Mouse (Mus musculus) left cerebral cortex, postnatal 4 days (tissue): ENCODE data around the gene Nhlrc4. TPM values are rescaled to one million over a fixed set of nuclear protein-coding genes. Genes with fewer than 3 reads are reported as not detected.

ENCODE experiments used
- DNase-seq: peaks from one replicate; pipeline ENCODE4 v3.0.0-alpha.2; 2022
- intact Hi-C: fragments of 180-260 bp; cut with DNase I; formaldehyde crosslinking; loops from one replicate; pipeline ENCODE4 v1.15.1; 2025
- total RNA-seq, 2 experiments: library from RNA; stranded (reverse); gene quantifications; 2 replicates each; pipeline ENCODE4 v1.2.3; 2021

Gene Nhlrc4
- total RNA-seq, 2 experiments from 2014 or later = not detected

DNA sequence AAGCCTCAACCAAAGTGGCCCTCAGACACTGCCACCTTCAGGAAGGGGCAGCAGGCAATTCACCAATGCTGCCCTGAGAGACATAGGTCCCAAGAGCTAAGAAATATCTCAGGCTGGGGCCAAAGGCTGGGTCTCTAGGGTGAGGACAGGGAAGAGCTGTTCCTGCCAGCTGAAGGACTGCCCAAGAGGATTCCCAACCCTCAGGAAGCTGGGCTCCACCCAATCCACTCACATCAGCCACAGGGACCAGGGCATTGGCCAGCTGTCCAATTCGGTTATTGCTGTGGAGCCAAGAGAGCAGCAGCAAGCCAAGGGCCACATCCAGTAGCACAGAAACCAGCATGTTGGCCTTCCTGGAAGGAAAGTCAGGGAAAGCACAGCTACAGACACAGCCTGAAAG lies 10.2 kb downstream of the Nhlrc4 start:
- no peak for DNase-seq
- intact Hi-C loops = no loop called here

DNA sequence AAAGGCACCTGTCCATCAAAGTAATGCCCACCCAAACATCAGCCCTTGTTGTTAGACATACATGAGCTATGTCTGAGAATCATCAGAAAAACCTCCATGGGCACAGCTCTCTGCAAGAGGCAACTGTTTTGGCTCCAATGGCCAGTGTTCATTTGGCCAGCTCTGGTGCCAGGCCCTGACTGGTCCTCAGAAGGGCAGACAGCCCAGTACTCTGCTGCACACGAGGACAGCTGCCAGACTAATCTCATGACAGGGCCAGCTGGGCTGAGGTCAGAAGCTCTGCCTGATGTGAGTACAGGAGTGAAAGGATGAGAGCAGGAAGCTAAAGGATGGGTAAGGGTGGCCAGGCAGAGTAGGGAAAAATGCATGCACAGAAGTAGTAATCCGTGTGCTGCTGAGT lies 19.4 kb downstream of the Nhlrc4 start:
- DNase-seq = peak; percentile 80
- intact Hi-C loops = no loop called here

DNA sequence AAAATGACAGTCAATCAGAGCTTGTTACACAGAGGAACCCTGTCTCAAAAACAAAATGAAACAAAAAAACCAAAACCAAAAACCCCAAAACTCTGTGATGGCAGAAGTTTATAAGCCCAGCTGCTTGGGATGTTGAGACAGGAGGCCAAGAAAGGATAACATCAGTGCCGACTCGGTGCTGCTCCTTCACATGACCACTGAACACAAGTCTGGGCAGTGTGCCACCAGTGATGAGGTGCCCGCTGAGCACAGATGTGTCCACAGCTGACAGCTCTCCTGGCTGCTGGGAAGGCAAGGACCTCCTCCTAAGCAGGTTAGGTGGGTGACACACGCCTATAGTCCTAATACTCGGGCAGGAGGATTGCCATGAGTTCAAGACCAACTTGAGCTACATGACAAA lies 22.6 kb downstream of the Nhlrc4 start:
- peak; percentile 37 for DNase-seq
- intact Hi-C loops = no loop called here

DNA sequence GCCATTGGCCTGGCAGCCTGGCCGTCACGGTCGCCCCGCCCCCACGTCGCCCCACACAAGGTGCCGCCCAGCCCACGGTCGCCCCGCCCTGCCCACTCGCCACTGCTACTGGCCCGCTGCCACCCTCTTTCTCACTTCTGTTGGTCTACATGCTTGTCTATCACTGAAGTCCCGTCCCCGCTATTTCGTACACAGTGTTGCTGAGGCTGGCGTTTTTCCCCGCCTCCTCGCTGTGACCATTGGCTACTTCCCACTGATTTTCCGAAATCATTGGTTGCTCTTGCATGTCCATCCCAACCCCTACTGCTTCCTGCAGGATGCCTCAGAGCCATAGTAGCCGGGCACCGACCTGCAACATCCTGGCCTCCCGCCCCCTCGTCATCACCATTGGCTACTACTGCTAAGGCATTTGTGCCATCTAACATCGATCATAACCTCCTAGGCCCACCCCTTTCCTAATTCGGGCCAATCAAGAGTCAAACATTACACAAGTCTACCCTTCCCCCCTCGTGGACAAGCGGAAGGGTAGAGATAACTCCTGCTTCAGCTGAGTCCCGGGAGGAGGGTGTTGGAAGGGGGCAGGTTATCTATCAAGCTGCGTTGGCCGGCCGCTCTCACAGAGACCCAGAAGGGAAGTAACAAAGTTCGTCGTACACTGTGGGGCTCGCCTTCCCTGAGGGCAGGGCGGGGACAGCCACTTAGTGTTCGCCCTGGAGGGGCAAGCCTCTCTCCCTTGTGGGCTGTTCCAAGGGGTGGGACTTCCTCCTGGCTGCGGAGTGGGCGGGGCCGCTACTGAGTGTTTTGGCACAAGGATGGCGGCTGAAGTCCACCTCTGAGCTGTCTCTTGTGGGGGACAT lies 24.7 kb downstream of the Nhlrc4 start:
- peak; percentile 100 for DNase-seq
- intact Hi-C loops = no loop called here

DNA sequence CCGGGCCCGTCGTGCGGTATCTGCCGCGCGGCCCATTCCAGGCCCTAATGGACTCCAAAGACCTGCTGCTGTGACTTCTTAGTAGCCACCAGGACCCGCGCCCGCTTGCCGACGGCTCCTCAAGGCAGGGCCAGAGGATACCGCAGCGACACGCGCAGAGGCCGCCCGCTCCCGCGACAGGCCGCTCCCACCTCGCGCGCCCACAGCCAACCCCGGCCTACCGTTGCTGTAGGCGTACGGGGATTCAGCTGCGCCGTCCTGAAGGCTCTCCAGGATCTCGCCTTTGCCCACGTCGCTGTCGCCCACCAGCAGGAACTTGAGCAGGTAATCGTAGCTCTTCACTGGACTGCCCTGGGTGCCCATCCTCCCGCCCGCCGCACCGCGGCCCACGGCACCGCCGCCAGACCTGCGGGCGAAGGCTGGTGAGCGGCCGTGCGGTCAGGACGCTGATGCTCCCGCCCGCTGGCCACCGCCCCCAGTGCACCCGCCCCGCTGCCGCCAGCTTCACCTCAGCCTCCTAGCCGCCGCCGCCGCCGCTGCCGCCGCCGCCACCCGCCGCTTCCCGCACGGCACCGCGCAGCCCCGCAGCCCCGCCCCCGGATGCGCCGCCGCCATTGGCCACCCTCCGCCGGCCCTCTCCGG lies 25.5 kb downstream of the Nhlrc4 start, which contains the start of gene Rab40c:
Gene Rab40c (minus strand): TSS at position 584 of the 642 bp plus-strand sequence.
- intact Hi-C loops = no loop called here
- DNase-seq = peak; percentile 46

DNA sequence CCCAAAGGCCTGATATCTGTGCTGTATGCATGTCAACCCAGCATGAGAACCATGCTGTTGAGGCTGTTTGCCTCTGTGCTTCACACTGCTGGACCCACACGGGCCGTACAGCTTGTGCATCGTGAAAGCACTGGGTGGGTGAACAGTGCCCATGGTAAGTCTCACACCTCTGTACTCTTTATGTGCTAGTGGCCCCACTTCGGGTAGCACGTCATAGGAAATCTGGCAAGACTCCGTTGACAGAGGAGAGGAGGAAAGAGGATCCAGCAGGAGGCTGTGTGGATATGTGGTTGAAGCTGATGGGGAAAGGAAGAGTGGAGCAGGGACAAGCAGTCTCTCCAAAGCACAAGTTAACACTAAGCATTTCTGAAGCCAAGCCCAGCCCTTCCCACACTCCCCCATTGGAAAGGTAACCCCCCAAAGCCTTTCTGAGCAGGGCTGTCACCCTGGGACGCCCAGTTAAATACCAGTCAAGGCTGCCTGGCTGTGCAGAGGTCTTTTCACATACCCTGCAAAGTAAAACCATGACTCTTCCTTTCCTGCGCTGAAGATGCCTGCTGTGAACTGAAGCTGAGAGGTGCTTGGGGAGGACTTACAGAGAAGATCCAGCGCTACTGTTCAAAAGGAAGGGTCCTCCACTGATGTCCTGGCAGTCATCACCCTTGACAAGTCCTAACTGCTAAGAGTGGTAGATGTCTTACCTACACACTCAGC lies 26.6 kb downstream of the Nhlrc4 start:
- intact Hi-C loops = no loop called here
- DNase-seq = no peak

DNA sequence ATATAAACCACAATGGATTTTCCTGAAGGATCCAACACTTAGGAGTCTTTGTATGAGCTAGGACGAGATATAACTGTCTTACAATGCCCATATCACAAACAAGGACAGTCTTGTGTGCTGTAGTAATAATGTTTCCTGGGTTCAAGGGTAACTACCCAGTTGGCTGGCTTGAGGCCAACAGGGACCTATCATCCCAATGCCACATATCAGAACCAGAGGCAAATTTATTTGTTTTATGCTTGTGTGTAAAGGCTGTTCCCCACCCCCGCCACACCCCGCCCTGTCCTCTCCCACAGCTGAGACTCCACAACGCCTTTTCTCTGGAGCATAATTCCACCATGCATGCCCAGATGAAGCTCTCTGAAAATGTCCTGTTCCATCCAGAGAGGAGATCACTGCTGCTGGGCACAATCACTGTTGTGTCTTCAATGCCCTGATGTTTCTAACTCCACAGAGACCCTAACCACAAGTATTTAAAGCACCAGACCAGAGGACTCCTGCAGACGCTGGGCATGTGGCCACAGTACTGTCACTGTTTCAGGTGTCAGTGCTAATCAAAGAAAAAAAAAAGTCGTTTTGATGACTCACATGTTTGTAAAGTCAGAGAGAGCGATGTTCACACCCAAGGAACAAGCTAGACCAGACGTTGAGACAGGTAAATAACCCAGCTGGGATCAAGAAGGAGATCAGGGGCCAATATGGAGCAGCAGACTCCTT lies 27.7 kb downstream of the Nhlrc4 start:
- intact Hi-C loops = no loop called here
- DNase-seq = no peak

DNA sequence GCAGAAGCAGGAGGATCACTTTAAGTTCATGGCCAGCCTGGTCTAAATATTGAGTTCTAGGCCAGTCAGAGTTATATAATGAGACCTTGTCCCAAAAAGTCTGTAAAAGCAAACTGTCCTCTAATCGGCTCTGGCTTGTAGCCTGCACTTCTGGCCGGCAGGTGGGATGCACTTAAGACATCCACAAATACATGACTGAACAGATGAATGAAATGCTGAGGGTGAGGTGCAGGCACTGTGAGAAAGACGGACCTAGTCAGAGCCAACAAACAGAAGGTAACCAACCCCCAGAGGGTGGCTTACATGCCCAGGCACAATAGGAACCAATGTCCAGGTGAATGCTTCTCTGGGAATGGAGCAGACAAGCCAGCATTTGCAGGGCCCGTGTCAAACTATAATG lies 30.5 kb downstream of the Nhlrc4 start:
- DNase-seq = no peak
- intact Hi-C loops = no loop called here

DNA sequence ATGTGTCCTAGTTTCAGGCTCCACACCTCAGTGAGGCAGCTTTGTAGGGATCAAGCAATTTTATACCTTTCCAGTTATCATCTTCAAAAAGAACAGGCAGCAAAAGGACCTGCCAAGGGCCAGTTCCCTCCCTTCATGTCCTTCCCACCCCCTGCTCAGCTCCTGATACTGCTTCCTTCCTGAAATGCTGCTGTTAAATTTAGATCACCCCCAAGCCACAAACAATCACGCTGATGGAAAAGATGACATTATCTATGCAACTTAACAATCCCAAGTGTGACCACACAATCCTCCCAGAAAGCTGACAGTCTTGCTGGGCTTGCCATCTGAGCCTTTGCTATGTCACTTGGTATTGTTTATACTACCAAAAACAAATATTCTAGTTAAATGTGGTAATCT lies 30.9 kb downstream of the Nhlrc4 start:
- intact Hi-C loops = no loop called here
- DNase-seq = no peak

DNA sequence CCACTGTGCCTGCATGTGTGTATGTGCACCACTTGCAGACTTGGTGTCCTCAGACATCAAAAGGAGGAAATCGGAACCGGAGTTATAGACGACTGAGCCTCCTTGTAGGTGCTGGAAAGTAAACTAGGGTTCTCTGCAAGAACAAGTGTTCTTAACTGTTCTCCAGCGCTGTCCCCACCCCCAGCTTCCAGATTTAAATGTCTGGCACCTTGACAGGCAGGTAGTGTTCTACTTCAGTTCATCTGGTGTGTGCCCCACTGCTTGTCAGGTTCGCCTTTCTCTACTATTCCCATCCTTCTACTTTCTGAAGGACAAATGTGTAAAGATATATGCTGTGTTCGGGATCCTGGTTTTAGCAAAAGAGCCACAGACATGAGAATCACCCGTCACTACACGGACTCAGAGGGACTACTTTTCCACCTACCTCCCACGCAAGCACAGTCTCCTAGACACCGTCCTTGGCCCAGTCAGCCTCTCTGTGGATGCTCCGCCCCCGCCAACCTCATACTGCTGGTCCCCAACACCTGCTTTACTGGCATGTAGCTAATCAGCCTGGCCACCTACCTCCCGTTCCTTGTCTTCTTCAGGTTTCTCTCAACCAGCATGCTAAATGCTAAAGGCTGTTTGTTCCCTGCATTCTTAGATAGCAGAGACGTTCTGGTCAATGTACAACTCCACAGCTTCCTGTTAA lies 31.4 kb downstream of the Nhlrc4 start:
- intact Hi-C loops = no loop called here
- no peak for DNase-seq

DNA sequence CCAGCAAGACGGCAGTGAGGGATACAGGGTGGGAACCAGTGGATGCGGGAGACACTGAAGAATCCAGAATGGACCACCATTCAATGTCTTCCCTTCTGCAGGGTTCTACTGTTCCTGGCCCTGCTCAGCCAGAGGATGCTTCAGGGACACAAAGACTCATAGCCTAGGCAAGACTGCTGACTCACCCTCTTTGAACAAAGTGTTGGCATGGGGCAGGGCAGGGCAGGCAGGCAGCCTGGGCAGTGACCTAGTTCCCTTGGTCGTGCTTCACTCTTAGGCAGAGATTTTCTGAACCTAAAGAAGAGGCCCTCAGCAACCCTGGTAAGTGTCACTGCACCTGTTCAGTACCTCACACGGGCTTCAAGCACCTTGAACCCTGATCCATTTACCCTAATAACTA lies 32.9 kb downstream of the Nhlrc4 start:
- DNase-seq = no peak
- intact Hi-C loops = no loop called here

DNA sequence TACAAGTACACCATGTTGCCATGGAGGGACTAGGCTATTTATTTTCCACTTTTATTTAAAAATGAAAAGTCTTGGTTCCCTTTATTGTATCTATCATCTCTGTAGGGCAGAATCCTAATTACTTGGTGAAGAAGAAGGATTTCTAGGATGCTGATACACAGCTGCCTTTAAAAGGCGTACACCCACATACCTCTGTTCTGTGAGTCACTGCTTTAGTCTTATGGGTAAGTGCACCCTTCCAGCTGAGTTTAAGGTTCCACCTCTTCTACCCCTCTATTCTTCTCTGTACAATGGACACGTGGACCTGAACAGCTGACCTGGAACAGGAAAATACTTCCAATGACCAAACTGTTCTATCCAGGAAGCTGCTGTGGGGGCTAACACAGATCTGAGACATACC lies 37.1 kb downstream of the Nhlrc4 start:
- intact Hi-C loops = no loop called here
- no peak for DNase-seq

DNA sequence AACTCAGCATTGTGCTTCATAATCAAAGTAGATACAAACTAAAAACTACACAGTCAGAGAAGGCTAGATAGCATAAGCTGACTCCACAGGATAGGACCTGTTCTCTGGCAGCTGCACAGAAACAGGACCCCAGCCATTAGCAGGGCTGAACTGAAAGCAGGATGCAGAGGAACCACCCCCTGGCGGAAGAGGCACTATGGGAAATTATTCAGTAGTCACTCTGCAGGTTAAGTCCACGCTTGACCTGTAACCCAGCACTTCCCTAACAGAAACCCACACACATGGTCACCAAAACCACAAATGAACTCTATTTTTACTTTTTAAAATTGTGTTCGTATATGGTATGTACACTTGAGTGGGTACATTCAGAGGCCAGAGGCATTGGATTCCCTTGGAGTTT lies 41.7 kb downstream of the Nhlrc4 start:
- intact Hi-C loops = no loop called here
- no peak for DNase-seq

DNA sequence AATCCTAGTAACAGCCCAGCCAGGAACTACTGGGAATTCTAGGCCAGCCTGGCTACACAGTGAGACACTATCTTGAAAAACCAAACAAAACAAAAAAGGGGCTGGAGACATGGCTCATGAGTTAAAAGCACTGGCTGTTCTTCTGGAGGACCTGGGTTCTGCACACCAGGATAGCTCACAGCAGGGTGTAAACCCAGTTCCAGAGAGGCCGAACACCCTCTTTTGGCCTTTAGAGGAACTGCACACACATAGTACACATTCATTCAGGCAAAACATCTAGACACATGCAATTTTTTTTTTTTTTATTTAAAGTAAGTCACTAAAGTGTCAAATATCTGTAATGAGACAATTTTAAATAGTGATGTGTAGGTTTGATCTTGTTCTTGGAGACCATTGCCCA lies 44.6 kb downstream of the Nhlrc4 start:
- intact Hi-C loops = no loop called here

DNA sequence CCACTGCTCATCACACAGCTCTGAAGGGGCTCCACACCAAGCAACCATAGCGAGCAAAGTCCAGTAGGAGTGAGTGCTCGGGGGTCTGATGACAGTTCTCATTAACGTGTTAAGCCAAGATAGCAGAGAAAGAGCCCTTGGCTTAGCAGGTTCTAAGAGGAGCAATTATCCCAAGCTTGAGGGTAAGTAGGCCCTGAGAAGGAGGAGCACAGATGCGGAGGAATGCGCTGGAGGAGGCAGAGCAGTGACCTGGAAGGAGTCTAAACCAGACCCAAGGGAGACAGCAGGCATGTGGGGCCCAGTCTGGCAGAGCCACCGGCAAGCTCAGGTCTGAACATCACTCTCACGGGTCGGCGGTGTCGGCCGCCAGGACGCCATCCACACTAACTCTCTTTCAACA lies 48.9 kb downstream of the Nhlrc4 start:
- DNase-seq = no peak
- intact Hi-C loops = no loop called here

More for the DNA sequence above, 44.6 kb downstream of the Nhlrc4 start:
- DNase-seq = no peak

DNA sequence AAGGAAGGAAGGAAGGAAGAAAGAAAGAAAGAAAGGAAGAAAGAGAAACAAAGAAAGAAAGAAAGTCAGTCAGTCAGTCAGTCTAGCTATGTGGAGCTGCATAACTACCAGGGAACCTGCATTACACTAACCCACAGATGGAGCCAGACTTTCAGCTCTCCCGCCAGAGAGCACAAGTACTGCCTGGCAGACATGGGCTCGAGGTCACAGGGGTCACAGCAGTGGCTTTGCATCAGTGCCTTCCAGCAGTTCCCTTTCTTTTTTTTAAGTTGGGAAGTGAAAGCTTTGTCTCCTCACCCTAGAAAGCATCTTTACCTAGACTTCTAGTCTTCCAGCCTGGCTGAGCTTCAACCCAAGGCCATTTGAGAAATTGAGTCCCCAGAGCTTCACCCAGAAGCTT lies 49.3 kb downstream of the Nhlrc4 start:
- intact Hi-C loops = no loop called here
- DNase-seq = no peak

DNA sequence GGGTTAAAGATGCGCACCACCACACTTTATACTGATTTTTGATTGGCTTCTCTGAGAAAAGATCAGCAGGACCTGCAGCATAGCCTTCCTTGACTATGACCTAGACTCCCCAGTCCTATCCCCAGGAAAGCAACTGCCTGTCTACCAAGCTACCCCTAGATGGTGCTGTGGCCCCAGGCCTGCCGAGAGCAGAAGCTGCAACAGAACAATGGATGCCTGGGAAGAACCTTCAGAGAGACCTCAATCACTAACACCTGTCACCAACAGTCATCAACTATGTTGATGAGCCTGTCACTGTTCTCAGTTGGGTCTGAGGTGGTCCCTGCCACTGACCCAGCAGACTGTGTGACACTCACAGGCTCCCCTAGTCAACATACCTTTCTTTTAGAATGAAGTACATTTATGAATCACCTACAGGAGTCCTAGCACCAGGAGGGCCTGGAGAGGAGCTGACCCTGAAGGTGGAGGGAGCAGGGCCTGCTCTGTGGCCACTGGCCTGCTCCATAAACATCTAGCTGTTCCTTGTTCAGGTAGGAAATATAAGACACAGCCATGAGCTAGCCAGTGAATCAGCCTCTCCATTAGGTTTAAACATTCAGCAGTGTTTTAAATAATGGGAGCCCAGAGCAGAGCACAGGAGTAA lies 50.7 kb downstream of the Nhlrc4 start:
- intact Hi-C loops = no loop called here
- DNase-seq = peak; percentile 75
